Mouse (Mus musculus) liver, embryonic 13.5 days (tissue): ENCODE measurements at regions not wholly inside any gene's neighbourhood (a gene's known extent, or its start where the extent isn't known, plus 50 kb on each side); places are given as distances from the start of the nearest gene placed in this dataset.

Experiments
- ATAC-seq: fragments of 200-750 bp; cut with Nextera tagmentation; 2 replicates; pipeline ENCODE4 v1.8.0; 2017; ENCODE audit warnings: low read depth, mild to moderate bottlenecking, moderate number of reproducible peaks, moderate library complexity
- DNase-seq: peaks from one replicate; pipeline ENCODE4 v3.0.0; 2022
- H3K27ac ChIP-seq: fragments of 300-500 bp; sonication (generic); 2 replicates; pipeline ENCODE4 v1.5.1; 2015; ENCODE audit warnings: moderate library complexity, mild to moderate bottlenecking, inconsistent platforms
- H3K27me3 ChIP-seq: fragments of 300-500 bp; sonication (generic); 2 replicates; pipeline ENCODE4 v1.6.1; 2015; ENCODE audit warnings: mild to moderate bottlenecking, inconsistent platforms
- H3K36me3 ChIP-seq: fragments of 300-500 bp; sonication (generic); 2 replicates; pipeline ENCODE4 v1.6.1; 2015; ENCODE audit warnings: mild to moderate bottlenecking, inconsistent platforms
- H3K4me1 ChIP-seq: fragments of 300-500 bp; sonication (generic); replicated peaks from 2 replicates; pipeline ENCODE4 v1.6.1; 2015; ENCODE audit warnings: inconsistent platforms
- H3K4me2 ChIP-seq: fragments of 300-500 bp; sonication (generic); 2 replicates; pipeline ENCODE4 v1.6.1; 2015; ENCODE audit warnings: inconsistent platforms, mild to moderate bottlenecking, moderate library complexity
- H3K4me3 ChIP-seq: fragments of 300-500 bp; sonication (generic); replicated peaks from 2 replicates; pipeline ENCODE4 v1.5.1; 2015; ENCODE audit warnings: mild to moderate bottlenecking, inconsistent platforms
- H3K9ac ChIP-seq: fragments of 300-500 bp; sonication (generic); 2 replicates; pipeline ENCODE4 v1.6.1; 2015; ENCODE audit warnings: mild to moderate bottlenecking, inconsistent platforms
- H3K9me3 ChIP-seq: fragments of 300-500 bp; sonication (generic); replicated peaks from 2 replicates; pipeline ENCODE4 v1.6.1; 2016; ENCODE audit warnings: inconsistent platforms
- WGBS: fragments of 180-500 bp; shearing (Covaris S2); methylation state at CpG from one replicate; pipeline ENCODE4 v1.1.7; 2015; ENCODE audit not compliant: insufficient replicate concordance; 5-methylcytosine and 5-hydroxymethylcytosine counted together

DNA sequence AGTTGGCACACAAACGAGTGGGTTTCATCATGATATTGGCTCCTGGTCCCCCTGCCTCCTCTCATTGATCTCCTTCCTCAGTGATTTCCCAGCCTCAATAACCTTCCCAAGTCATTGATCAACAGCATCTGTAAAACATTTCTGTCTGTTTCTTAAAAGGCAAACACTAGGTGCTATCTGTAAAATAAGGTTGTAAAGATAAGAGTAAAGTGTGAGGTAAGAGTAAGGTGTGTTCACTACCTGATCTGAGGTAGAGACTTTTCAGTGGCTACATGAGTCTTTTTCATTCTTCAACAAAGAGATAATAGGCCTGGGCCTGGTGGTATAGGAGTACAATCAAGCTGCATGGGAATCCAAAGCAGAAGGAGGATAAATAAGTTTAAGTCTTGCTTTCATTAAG lies 55.7 kb downstream of the Plk2 start:
- H3K9me3 ChIP-seq: no peaks in the 10 kb centered on the region
- no peak overlapping the region for H3K9ac ChIP-seq
- ATAC-seq: no peak
- H3K4me2 ChIP-seq: no peak overlapping the region
- no peaks in the 10 kb centered on the region for H3K27me3 ChIP-seq
- no peaks in the 10 kb centered on the region for H3K36me3 ChIP-seq
- DNase-seq: no peak
- H3K4me1 ChIP-seq: no peaks in the 10 kb centered on the region
- 35% methylated on average over 1 of the region's 1 CpGs for WGBS
- no peak overlapping the region for H3K27ac ChIP-seq
- H3K4me3 ChIP-seq: no peak overlapping the region

DNA sequence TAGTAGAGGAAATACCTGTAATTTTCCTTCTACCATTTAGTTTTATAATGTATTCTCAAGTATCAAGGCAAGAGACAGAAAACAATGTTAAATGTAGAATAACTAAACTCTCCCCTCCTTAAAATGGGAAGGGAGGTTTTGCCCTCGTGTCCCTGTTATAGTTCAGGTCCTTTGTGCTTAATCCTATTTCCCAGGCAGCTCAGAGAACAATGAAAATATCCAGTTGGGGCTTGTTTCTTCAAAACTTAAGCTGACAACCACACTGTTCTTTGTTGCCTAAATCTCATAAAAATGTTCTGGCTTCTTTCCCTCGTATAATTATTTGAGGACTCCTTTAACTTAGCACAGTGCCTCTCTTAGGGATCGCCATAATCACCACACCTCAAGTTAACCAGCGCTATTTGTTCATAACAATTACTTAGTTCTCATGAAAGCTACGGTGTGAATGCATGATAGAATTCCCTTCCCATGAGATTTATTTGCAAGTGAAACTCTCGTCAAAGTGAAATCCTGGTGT lies 57.2 kb downstream of the Plk2 start:
- no peak for DNase-seq
- no peak overlapping the region for H3K4me3 ChIP-seq
- 60% methylated on average over 6 of the region's 6 CpGs for WGBS
- ATAC-seq: no peak
- H3K9me3 ChIP-seq: no peaks in the 10 kb centered on the region
- no peaks in the 10 kb centered on the region for H3K4me1 ChIP-seq
- H3K4me2 ChIP-seq: no peak overlapping the region
- H3K27me3 ChIP-seq: no peaks in the 10 kb centered on the region
- H3K27ac ChIP-seq: no peak overlapping the region
- no peaks in the 10 kb centered on the region for H3K36me3 ChIP-seq
- no peak overlapping the region for H3K9ac ChIP-seq

DNA sequence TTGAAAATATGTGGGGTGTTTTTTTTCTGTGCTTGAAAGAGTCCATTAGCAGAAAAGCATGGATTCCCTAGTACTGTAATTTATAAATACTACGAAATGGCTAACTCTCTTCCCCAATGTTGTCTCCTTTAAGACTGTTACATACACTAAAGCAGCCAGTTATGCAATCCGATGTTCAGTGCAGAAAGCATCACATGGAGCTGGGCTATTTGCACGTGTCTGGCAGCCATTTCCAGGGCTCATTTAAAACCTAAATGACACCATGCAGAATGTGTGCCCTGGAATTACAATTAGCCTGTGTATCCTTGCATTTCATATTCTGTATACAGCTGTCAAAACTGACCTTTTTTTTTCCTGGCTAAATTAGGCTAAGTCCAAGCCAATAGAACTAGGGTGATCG lies 60.2 kb downstream of the Plk2 start:
- Histone ChIP-seq H3K27me3 (no peaks in the 10 kb centered on the region), H3K9me3 (no peaks in the 10 kb centered on the region), H3K4me1 (no peaks in the 10 kb centered on the region), H3K4me3 (no peak overlapping the region), H3K36me3 (no peaks in the 10 kb centered on the region), H3K4me2 (no peak overlapping the region), H3K9ac (no peak overlapping the region), H3K27ac (no peak overlapping the region)
- WGBS: 54% methylated on average over 4 of the region's 4 CpGs
- no peak for DNase-seq
- ATAC-seq: no peak

DNA sequence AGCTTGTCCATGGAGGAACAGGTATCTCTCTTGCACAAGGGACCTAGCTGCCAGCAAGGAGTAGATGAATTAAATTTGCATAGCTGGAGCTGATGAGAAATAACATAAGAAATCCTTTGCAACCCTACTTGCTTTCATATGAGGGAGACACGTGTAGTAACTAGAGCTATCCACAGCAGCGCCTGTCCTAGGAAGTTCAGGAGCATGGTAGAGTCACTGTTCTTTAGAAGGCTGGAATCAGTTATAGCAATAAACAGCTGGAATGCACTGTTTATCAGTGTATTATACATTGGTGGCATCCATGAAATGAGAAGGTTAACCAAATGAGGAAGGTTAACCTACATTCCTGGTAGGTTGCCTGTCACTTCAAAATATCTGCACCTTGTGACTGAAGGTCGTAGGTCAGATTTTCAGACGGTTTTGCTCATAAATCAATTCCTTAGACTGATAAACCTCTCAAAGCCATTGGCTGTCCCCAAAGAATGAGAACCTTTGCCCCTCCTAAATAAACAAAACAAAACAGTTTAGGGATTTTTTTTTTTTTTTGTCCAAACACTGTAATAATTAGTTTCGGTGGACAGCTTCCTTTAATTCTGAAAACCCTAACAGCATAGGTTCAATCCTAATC lies 60.8 kb downstream of the Plk2 start:
- Histone ChIP-seq H3K4me3 (no peak overlapping the region), H3K9me3 (no peaks in the 10 kb centered on the region), H3K36me3 (no peaks in the 10 kb centered on the region), H3K27ac (no peak overlapping the region), H3K9ac (no peak overlapping the region), H3K4me1 (no peaks in the 10 kb centered on the region), H3K27me3 (no peaks in the 10 kb centered on the region), H3K4me2 (no peak overlapping the region)
- ATAC-seq: no peak
- no peak for DNase-seq
- WGBS: 59% methylated on average over 5 of the region's 5 CpGs

DNA sequence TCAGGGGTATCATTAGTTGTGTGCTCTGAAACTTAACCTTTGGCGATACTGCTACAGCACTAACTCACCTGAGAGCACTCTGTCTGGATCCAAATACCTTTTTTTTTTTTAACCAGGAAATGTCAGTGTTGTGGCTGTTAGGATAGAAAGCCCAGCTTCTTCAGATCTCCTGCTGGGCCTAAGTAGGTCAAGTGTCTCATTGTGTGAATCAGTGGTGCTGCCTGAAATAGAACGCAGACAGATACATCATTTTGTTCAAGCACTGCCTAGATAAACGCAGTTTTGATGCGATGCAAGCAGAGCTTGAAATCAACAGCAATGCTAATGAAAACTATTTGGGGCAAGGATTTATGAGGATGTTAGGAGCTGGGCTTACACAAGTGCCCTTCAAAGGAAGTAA lies 63.9 kb downstream of the Plk2 start:
- H3K4me3 ChIP-seq: no peak overlapping the region
- no peaks in the 10 kb centered on the region for H3K4me1 ChIP-seq
- H3K4me2 ChIP-seq: no peak overlapping the region
- H3K27ac ChIP-seq: no peak overlapping the region
- DNase-seq (no peak), ATAC-seq (no peak)
- no peaks in the 10 kb centered on the region for H3K27me3 ChIP-seq
- no peak overlapping the region for H3K9ac ChIP-seq
- no peaks in the 10 kb centered on the region for H3K9me3 ChIP-seq
- no peaks in the 10 kb centered on the region for H3K36me3 ChIP-seq
- 62% methylated on average over 4 of the region's 4 CpGs for WGBS

DNA sequence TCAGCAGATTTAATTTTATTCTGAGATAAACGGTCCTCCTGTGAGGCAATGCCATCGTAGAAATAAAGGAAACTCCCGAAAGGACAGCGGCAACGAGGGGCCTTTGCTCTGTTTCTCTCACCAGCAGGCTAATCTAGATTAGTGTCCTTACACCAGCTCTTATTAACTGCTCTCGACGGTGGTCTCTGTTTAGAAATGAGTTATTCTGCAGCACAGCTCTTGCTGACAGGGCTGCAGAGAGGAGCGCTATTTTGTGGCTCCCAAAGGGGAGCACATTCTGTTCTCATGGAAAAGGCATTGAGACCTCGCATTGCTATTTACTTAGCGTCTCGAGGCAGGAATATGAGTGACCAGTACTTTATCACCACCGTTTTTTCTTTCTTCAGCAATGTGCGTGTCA lies 66.7 kb downstream of the Plk2 start:
- no peak overlapping the region for H3K9ac ChIP-seq
- WGBS: 67% methylated on average over 13 of the region's 13 CpGs
- H3K4me2 ChIP-seq: no peak overlapping the region
- ATAC-seq (no peak), DNase-seq (no peak)
- H3K27ac ChIP-seq: no peak overlapping the region
- H3K27me3 ChIP-seq: no peaks in the 10 kb centered on the region
- no peaks in the 10 kb centered on the region for H3K36me3 ChIP-seq
- no peak overlapping the region for H3K4me3 ChIP-seq
- H3K4me1 ChIP-seq: no peaks in the 10 kb centered on the region
- H3K9me3 ChIP-seq: no peaks in the 10 kb centered on the region

DNA sequence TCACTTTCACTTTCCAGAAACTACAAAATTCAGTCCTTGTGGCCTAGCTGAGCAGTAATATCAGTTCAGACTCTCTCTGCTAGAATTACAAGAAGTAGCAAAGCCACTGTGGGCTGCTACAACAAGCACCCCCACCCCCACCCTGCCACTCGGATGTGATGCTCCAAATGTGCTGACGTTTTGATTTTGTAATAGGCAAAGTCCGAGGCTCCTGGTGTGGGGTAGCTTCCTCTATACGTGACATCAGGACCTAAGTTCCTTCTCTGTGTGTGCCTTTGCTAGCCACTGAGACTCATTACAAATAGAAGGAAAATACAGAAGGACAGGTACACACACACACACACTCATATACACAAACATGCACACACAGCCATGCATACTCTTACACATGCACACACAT lies 76.7 kb downstream of the Plk2 start:
- WGBS: 27% methylated on average over 4 of the region's 4 CpGs
- Histone ChIP-seq H3K9me3 (no peaks in the 10 kb centered on the region), H3K9ac (no peak overlapping the region), H3K4me1 (0 out of 2 replicates have a peak, but pooled peaks cover 2% of the 10 kb centered on the region), H3K27me3 (no peaks in the 10 kb centered on the region), H3K4me3 (no peak overlapping the region), H3K27ac (no peak overlapping the region), H3K36me3 (no peaks in the 10 kb centered on the region), H3K4me2 (no peak overlapping the region)
- ATAC-seq (no peak), DNase-seq (no peak)

DNA sequence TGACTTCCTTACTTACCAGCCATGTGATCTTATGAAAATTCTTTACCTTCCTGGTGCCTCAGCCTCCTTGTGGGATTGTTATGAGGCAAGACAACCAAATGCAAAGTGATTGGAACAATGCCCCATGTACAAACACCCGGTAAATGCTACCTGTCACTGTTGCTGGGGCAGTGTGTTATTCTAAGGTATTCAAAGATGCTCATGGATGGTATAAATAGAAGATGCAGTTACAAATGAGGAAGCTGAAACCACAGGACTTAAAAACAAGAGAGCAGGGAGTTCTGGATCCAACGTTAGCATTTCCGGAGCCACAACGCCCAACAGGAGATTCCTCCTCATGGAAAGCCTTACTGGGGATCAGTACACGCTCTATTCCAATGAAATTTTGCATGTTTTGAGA lies 82.9 kb downstream of the Plk2 start:
- no peak for ATAC-seq
- H3K9ac ChIP-seq: no peak overlapping the region
- no peak overlapping the region for H3K4me2 ChIP-seq
- WGBS: 39% methylated on average over 5 of the region's 5 CpGs
- H3K36me3 ChIP-seq: no peaks in the 10 kb centered on the region
- no peak overlapping the region for H3K27ac ChIP-seq
- DNase-seq: no peak
- no peak overlapping the region for H3K4me3 ChIP-seq
- no peaks in the 10 kb centered on the region for H3K4me1 ChIP-seq
- H3K27me3 ChIP-seq: no peaks in the 10 kb centered on the region
- no peaks in the 10 kb centered on the region for H3K9me3 ChIP-seq

DNA sequence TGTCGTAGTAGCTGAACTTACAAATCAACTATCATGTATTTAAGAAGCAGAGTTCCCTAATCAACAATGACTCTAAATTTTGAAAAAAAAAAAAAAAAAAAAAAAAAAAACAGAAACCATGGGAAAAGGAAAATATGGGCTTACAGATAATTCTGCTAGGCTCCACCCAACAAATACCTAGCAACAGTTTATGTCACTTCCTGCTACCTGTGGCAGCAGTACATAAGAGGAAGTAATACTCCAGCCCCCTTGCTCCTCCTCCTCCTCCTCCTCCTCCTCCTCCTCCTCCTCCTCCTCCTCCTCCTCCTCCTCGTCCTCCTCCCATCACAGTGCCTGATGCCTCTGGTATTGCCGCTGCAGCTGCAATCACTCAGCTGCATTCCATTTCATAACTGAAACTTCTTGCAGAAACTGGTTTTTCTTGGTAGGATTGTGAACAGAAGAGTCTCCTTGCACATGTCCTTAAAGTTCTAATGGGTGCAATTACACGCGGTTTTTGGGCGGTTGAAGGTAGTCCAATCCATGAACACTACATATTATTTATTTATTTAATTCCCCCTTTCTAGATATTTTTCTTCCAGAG lies 89.6 kb downstream of the Plk2 start:
- WGBS: 79% methylated on average over 5 of the region's 6 CpGs

DNA sequence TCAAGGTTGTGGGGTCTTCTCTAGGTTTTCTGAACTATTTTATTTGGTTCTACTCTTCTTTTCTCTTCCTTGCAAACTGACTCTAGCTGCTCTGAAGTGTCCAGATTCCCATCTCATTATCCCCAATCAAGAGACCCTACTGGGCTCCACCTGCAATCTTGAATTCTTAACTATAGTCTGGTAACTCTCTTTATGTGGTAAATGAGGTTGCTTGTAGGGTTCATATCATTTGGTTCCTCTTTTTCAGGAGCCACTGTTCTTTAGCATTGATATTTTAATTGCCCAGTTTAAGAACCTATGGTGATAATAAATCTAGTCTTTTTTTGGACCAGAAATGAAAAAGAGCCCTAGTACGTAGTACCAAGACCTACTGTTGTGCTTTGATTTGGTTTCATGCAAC lies 90.7 kb downstream of the Plk2 start:
- H3K36me3 ChIP-seq: no peaks in the 10 kb centered on the region
- no peak overlapping the region for H3K4me3 ChIP-seq
- no peak overlapping the region for H3K27ac ChIP-seq
- WGBS: 60% methylated on average over 1 of the region's 1 CpGs
- H3K9ac ChIP-seq: no peak overlapping the region
- H3K27me3 ChIP-seq: no peaks in the 10 kb centered on the region
- H3K4me2 ChIP-seq: no peak overlapping the region
- DNase-seq (no peak), ATAC-seq (no peak)
- no peaks in the 10 kb centered on the region for H3K9me3 ChIP-seq
- no peaks in the 10 kb centered on the region for H3K4me1 ChIP-seq

More for the DNA sequence above, 89.6 kb downstream of the Plk2 start:
- H3K9ac ChIP-seq: no peak overlapping the region
- ATAC-seq: no peak
- H3K4me2 ChIP-seq: no peak overlapping the region
- no peak overlapping the region for H3K4me3 ChIP-seq
- H3K27me3 ChIP-seq: no peaks in the 10 kb centered on the region
- no peaks in the 10 kb centered on the region for H3K4me1 ChIP-seq
- no peak overlapping the region for H3K27ac ChIP-seq
- no peaks in the 10 kb centered on the region for H3K36me3 ChIP-seq
- no peak for DNase-seq
- H3K9me3 ChIP-seq: no peaks in the 10 kb centered on the region

DNA sequence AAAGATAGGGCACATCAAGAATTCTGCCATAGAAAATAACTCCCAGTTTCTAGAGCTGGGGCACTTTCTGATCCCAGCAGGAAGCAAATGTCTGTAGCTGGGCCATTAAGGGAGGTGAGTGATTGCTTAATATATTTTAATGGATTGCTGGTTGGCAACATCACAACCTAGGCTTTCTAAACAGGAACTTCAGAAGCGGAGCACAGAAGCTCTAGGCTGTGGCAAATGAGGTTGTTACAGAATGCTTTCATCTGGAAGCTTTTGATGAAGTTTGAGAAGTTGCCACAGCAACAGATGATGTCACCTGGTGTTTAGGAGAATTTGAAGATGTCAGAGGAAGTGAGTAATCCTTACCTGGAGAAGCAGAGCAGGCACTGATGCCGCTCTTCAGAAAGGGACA lies 95.3 kb downstream of the Plk2 start:
- WGBS: 69% methylated on average over 2 of the region's 2 CpGs
- DNase-seq: no peak

DNA sequence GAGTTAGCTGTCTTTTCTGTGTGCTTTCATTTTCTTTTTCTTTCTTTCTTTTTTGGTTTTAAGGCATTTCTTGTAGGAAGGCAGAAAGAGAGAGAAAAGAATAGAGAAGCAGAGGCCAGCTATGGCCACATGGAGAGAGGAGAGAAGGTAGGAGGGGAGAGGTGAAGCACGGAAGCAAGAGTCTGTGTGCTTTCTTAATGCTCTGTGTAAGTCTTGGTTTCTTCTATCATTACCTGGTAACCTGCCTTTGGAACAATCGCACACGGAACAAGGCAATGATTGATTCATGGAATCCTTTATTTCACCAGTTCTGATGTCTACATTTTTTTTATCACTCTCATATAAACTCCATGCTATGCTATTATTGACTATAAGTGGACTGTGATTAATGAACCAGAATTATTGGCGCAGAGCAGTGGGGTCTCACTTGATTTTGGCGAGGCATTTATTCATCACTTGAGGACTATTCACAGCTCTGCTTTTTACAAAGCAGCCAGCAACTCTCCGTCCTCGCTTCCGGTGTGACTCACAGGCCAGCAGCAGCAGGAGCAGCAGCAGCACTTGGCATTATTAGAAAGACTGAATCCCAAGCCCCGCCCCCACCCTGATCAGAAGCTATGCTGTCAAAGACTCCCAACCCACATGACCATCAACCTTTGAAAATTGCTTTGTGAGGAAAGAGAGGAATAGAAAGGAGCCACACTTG lies 97.6 kb downstream of the Plk2 start:
- no peak overlapping the region for H3K27ac ChIP-seq
- H3K9me3 ChIP-seq: no peaks in the 10 kb centered on the region
- no peaks in the 10 kb centered on the region for H3K27me3 ChIP-seq
- 51% methylated on average over 9 of the region's 9 CpGs for WGBS
- H3K4me2 ChIP-seq: no peak overlapping the region
- no peak overlapping the region for H3K9ac ChIP-seq
- no peaks in the 10 kb centered on the region for H3K36me3 ChIP-seq
- H3K4me3 ChIP-seq: no peak overlapping the region
- H3K4me1 ChIP-seq: no peaks in the 10 kb centered on the region
- DNase-seq: no peak
- no peak for ATAC-seq

More for the DNA sequence above, 95.3 kb downstream of the Plk2 start:
- H3K4me2 ChIP-seq: no peak overlapping the region
- H3K4me1 ChIP-seq: no peaks in the 10 kb centered on the region
- H3K9me3 ChIP-seq: no peaks in the 10 kb centered on the region
- no peaks in the 10 kb centered on the region for H3K36me3 ChIP-seq
- H3K9ac ChIP-seq: no peak overlapping the region
- ATAC-seq: no peak
- H3K4me3 ChIP-seq: no peak overlapping the region
- no peak overlapping the region for H3K27ac ChIP-seq
- H3K27me3 ChIP-seq: no peaks in the 10 kb centered on the region
